Mouse (Mus musculus) megakaryocyte, embryonic 14.5 days (primary cell): ENCODE measurements around the gene Zfp429.

Experiments
- FLI1 ChIP-seq: IDR thresholded peaks from 2 replicates; pipeline ENCODE4 v1.6.1; 2012; ENCODE audit warnings: low read length, inconsistent platforms, mixed read lengths
- GATA1 ChIP-seq: IDR thresholded peaks from 3 replicates; pipeline ENCODE4 v1.6.1; 2012; ENCODE audit warnings: mixed read lengths, low read length, inconsistent platforms, borderline replicate concordance

- no peak for TF ChIP-seq GATA1
- TF ChIP-seq FLI1, result no peak
Measured at GRCm38 (mm10) chr13:67421207-67421857, 21.7 kb upstream of the Zfp429 start, which contains the start of gene Zfp459.
